Mouse (Mus musculus) cerebellum, postnatal 25 days (tissue): Measurements from ENCODE around the gene Eif4b.

Source experiments
- DNase-seq, 2 experiments: peaks; one replicate each; pipeline ENCODE4 v3.0.0; 2021; ENCODE audit warnings: mixed read lengths in 2 of 2

The Eif4b gene

DNA sequence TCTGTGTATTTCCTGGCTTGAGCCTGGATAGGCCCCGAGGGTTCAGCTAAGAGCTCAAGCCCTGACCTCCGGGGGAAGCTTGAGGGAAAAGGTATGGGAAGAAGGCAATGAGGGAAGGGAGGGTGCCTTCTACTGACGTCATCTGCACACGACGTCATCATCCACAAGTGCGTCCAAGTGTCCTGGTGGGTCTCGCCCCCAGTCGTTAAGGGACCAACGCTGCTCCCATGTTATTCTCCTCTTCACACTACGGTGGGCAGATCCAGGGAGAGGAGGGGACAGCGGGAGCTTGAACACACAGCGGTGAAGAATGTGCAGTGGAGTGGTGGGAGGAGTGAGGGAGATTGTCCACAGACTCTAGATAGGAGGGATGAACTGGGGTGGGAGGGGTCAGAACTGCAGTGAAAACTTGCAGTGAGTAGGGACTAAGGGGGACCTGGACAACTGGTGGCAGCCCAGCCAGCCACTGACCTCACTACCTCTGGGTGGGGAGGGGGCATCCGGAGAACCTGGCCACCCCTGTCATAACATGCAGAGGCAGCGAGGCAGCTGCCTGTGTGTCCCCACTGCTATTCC, 29.9 kb downstream of the Eif4b start:
- DNase-seq = no peak

DNA sequence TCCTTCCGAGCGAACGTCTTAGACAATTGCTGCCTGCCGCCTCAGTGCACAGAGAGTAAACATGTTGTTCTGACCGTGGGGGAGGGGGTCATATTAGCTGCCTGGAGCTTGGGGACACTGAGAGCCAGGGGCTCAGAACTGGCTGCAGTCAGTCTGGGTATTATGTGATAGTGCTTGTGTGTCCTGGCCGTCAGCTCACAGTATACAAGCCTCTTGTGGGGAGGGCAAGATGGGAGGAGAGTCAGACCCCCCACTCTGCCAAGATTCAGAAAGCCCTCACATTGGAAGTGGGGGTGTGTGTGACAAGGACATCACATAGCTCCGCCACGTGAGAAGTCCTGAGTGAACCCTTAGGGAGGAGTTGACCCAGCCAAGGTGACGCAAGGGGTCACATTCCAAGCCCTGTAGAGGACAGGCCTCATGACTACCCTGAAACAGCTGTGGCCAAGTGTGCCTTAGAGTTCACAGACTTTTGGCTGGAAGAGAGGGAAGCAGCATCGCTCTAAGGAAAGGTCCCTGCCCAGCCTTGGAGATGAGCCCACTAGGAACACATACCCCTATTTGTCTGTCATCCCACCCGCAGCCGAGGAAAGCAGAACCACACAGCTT, 30.5 kb downstream of the Eif4b start:
- DNase-seq = no peak

DNA sequence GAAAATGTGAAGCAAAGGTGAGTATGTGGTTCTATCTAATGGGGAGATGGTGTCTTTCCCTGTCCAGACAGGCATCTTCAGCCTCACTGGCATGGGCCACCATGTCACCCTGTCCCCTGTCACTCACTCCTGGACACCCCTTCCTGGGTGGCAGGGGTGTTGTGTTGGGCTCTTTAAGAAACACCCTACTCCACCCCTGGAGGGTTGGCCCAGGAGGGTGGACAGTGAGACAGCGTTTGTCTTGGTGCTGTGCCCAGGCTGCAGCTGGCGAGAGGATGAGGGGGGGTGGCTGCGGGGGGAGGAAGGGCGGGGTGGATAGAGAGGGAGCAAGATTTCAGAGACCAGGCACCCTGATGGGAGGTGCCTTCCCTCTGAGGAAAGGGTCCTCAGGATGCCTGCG, 31.8 kb downstream of the Eif4b start:
- peak in 1 of 2 experiments; percentile 36 for DNase-seq

DNA sequence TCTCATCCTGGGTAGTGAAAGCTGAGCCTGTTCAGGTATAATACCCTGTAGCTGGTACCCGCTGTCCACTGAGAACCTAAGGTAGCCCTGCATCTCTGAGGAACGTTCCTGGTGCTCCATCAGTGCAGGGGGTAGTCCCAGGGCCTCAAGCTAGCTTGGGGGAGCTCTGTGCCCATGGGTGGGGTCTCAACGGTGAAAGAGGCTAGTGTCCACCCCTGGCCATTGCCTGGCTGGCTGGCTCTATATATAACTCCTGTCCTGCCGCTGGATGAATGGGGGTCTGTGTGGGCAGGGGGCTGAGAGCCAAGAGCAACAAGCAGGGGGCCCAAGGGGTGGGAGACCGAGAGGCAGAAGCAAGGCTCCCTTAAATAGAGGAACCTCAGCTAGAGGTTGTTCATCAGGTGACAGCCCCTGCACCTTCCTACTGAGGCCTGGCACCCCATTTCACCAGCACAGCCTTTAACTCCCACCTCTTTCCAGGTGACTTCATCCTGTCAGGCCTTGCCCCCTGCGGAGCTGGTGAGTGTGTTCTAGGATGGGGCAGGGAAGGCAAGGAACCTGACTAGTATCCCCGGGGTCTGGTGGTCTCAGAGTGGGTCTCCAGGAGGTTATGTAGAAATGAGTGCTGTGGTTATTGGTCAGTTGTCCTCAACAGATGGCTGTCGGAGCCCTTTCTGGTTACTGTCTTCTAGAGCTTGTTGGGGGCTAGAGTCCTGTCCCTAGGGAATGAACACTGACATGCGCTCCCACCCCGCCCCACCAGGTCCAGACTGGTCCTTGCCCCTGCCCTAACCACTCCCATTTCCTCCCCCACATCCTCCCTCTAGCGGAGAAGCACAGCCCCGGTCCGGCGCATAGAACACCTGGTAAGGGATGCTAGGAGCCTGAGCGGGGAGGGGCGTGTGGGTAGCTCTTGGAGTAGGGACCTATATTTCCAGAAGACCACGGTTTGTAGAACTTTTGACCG, 32.5 kb downstream of the Eif4b start:
- peak in 1 of 2 experiments; percentile 60 for DNase-seq

DNA sequence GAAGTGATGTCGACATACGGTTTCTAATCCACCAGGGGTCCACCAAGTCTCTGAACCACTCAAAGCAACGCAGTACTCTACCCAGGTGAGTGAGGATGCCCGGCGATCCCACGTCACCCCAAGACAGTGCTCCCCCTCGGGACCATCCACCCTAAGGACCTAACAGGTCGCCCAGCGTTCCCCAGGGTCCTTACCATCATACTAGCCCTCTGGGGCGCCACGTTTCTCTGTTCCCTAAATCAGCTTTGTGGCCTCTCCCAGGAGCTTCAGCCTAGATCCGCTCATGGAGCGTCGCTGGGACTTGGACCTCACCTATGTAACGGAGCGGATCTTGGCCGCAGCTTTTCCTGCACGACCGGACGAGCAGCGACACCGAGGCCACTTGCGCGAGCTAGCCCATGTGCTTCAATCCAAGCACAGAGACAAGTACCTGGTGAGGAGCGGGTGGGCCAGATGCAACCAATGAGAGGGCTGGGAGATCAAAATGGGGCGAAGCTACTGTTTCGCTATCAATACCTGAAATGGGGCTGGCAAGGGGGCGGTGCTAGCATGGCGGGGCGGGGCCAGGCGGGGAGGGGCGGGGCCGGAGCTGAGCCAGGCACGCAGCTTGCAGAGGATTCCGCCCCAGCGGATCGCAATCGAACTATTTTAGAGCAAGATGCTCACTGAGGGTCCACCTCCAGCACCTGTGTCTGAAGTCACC, 33.3 kb downstream of the Eif4b start:
- DNase-seq = peak; percentile 60 to 79

DNA sequence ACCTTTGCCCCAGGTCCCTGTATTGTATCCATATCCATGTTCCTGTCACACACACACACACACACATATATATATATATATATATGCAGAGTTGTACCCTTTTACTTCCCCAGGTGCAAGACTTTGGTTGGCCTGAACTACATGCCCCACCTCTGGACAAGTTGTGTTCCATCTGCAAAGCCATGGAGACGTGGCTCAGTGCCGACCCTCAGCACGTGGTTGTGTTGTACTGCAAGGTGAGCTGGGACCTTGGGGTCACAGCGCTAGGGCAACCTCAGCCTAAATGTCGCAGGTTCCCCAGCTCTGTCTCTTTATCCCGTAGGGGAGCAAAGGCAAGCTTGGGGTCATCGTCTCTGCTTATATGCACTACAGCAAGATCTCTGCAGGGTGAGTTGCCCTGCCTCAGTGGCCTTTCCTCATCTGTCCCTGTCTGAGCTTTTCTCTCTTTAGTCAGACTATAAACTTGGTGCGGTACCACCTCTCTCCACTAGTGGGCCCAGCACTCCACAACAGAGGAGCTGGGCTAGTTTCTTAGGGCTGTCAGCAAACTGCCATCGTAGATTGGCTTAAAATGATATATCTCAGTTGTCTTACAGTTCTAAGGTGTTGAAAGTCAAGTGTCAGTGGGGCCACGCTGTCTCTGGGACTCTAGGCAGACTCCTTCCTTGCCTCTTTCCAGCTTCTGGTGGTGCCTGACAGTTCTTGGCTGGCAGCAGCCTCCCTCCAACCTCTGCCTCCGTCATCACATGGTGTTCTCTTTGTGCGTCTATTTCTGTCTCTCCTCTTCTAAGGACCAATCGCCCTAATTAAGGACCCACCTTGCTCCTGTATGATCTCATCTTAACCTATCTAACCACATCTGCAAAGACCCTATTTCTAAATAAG, 34.4 kb downstream of the Eif4b start:
- DNase-seq = peak; percentile 85 to 91

DNA sequence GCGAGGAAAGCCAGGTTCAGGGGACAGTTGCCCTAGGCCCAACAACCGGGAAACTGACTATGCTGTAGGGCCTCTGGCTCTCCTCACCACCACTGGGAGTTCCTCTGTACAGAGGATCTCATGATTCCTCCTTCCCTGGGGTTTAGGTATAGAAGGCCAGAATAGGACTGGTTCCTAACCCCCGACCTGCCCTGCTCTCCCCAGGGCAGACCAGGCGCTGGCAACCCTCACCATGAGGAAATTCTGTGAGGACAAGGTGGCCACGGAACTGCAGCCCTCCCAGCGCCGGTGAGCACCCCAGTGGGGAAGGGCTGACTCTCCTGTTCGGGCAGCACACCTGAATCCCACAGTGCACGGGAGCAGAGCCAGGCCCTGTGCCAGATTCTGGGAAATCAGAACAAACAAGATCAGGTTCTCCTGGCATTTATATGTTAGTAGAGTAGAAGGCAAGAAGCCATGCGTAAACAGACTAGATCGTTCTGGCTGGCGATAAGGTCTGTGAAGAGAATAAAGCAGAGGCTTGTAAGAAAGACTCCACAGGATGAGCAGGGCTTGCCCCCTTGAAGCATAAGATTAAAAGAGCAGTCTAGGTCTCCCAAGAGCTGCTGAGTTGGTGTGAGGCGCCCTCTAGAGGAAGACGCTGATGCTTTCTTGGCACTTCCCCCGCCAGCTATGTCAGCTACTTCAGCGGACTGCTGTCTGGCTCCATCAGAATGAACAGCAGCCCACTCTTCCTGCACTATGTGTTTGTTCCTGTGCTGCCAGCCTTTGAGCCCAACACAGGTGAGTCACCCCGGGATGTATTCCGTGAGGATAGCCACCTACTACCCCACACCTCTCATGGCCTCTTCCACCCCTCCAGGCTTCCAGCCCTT, 35.3 kb downstream of the Eif4b start:
- peak; percentile 88 to 91 for DNase-seq

DNA sequence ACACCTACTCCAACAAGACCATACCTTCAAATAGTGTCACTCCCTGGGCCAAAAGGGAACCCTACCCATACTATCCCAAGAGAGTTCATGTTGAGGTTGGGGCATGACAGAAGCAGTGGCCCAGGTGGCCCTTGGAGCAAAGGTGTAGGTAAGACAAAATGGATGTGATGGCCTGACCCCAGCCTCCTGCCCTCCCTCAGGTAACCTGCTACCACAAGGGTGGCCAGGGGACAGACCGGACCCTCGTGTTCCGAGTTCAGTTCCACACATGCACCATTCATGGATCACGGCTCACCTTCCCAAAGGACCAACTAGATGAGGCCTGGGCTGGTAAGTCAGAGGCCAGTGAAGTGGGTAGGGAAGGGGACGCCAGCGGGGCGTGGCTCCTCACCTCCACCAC, 36.7 kb downstream of the Eif4b start:
- peak in 1 of 2 experiments; percentile 17 for DNase-seq

DNA sequence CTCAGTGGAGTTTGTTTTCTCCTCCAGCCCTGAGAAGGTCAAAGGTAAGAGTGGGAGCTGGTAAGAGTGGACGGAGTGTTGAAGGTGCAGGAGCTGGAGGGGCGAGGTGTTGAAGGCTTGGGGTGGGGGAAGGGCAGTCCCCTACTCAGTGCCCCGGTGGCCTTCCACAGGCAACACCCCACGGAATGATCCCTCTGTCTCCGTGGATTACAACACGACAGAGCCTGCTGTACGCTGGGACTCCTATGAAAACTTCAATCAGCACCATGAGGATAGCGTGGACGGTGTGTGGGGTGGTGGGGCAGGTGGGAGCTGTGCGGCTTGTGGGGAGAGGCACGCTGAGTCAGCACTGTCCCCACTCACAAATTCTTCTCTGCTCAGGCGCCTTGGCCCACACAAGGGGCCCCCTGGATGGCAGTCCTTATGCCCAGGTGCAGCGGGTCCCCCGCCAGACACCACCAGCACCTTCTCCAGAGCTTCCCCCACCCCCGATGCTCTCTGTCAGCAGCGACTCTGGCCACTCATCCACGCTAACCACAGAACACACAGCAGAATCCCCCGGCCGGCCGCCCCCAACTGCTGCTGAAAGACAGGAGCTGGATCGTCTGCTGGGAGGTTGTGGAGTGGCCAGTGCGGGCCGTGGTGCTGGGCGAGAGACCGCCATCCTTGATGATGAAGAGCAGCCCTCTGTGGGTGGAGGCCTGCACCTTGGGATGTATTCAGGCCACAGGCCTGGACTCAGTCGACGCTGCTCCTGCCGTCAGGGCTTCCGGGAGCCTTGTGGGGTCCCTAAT, 37.3 kb downstream of the Eif4b start:
- DNase-seq = peak in 1 of 2 experiments; percentile 39

DNA sequence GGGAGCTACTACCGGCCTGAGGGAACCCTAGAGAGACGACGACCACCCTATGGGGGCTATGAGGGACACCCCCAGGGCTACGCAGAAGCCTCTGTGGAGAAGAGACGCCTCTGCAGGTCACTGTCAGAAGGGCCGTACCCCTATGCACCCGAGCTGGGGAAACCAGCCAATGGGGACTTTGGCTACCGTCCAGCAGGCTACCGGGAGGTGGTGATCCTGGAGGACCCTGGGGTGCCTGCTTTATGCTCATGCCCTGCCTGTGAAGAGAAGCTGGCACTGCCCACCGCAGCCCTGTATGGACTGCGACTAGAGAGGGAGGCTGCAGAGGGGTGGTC, 37.9 kb downstream of the Eif4b start:
- peak in 1 of 2 experiments; percentile 57 for DNase-seq

DNA sequence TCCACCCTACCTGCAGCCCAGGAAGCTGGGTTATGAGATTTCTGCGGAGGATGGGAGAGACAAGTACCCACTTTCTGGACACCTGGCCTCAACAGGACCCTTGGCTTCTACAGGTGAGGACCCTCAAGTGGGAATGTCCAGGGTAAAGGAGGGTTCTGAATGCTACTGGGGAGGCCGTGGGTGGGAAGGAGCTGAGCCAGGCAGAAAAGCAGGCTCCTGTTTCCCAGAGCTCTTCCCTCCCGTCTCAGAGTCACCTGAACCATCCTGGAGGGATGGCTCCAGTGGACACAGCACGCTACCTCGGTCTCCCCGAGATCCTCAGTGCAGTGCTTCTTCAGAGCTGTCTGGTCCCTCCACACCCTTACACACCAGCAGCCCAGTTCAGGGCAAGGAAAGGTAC, 38.6 kb downstream of the Eif4b start:
- DNase-seq = no peak

DNA sequence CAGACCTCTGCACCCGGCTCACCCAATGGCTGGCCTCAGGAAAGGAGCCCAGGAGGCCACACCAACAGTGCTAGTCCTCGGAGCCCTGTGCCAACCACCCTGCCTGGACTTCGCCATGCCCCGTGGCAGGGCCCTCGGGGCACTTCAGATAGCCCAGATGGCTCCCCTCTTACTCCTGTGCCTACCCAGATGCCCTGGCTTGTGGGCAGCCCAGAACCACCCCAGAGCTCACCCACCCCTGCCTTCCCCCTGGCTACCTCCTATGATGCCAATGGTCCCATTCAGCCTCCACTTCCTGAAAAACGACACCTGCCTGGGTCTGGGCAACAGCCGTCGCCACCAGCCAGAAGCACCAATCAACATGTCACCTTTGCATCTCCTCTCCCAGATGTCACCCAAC, 39.3 kb downstream of the Eif4b start:
- no peak for DNase-seq

DNA sequence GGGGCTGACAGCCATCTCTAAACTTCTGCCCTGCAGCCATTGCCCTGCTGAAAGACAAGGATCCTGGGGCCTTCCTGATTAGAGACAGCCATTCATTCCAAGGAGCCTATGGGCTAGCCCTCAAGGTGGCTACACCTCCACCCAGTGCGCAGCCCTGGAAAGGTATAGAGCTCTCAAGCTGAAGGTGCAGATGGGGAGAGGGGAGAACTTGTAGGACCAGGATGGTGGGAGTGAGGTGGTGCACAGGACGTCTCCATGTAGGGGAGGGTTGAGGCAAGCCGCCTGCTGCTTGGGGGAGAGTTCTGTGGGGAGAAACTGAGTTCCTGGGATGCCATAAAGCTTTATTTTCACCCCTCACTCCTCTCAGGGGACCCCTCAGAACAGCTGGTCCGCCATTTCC, 40.1 kb downstream of the Eif4b start:
- DNase-seq = no peak

DNA sequence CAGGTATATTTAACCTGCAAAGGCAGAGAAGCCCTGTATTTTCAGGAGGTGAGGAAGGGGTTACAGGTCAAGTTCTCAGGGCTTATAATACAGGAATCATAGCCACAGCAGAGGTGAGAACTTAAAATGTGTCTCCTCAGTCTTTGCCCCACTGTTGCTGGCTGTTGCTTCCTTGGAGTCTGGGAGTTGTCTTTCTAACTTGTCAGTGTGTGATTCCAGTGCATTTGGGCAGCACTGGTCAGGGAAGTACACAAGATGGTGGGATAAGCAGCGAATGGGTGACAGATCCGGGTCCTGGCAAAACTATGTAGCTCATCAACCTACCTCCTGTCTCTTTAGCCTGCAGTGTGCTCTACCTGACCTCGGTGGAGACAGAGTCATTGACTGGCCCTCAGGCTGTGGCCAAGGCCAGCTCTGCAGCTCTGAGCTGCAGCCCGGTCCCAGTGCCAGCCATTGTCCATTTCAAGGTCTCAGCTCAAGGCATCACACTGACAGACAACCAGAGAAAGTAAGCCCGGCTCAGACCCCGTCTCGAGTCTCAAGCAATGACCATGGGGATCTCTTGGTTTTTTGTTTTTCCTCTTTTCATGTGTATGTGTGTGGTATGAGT, 41.2 kb downstream of the Eif4b start:
- peak in 1 of 2 experiments; percentile 45 for DNase-seq

DNA sequence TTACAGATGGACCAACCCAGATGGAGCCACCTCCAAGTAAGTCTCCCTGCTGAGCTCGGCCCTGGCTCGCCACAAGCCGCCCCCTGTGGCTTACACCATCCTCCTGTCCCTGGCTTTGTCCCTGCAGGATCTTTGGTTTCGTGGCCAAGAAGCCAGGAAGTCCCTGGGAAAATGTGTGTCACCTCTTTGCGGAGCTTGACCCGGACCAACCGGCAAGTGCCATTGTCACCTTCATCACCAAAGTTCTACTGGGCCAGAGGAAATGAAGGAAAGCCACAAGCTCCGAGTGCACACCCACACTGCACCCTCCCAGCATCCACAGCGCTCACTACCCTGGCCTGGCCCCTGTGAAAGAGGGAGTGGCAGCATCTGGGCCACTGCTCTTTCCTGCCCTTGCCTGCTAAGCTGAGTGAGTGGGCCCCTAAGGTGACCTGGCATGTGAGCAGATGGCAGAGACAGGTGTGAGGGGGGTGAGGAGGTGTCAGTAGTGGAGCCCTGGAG, 42.2 kb downstream of the Eif4b start:
- DNase-seq = peak; percentile 60 to 70

DNA sequence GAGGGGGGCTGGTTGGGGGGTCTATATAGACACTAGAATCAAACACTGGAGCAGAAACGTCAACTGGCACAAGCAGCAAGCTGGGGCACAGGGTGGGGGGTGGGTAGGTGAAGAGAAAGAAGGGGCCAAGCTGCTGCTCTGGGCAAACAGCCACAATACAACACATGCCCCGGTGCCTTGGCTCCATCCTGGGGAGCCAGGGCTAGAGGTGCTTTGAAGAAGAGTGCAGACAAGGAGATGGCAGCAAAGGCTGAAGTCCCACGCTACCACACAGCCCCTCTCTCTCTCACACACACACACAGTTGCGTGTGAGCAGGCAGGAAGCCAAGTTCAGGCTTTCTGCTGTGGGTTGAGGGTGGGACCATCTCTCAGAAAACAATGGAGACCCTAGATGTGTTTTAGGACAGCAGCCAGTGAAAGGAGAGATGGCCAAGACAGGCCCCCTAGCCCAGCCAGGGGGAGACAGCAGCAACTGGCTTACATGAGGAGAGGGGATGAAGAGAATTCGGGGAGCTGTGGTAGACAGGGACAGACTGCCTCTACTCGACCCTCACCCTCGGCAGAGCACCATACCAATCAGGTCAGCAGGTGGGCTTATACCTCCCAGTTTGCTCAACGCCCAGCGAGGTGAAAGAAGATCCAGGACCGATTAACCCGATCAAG, 43.3 kb downstream of the Eif4b start:
- peak in 1 of 2 experiments; percentile 63 for DNase-seq

DNA sequence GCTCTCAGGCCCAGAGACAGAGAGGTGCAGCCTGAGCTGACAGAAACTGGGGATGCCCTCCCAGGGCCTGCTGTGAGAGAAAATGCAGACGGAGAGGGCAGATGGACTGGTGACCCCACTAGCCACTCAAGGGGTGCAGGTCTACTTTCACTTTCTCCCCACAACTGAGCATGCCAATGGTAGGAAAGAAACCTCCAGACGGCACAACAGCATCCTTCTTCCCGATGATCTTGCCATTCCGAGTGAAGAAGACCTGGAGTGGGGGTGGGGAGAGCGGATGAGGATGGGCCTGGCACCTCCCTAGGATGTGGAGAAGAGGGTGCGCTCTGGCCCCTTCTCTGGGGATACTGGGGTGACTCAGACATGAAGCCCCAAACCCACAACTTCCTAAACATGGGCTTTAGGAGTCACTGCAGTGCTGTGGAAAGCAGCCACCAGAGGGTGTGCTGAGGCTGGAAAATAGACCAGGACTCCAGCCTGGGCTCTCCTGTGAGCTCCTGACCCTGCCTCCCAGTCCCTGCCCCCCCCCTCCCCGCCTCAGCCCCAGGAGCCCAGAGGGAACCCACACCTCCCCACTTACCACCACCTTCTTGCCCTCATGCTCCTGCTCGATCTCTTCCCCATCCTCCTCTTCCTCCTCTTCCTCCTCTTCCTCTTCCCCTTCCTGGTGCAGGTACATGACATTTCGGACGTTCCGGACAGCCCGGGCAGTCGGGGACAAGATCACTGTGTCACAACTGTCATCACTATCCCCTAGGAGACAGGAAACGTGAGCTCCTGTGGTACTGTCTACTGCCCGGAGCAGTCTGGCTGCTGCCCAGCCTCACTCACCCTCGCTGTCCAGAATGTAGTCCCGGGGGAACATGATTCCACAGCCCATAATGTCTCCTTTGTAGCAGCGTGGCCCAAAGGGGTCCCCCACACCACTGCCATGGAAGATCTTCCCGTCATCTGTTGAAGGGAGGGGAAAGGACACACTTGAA, 44.2 kb downstream of the Eif4b start:
- peak in 1 of 2 experiments; percentile 77 for DNase-seq

DNA sequence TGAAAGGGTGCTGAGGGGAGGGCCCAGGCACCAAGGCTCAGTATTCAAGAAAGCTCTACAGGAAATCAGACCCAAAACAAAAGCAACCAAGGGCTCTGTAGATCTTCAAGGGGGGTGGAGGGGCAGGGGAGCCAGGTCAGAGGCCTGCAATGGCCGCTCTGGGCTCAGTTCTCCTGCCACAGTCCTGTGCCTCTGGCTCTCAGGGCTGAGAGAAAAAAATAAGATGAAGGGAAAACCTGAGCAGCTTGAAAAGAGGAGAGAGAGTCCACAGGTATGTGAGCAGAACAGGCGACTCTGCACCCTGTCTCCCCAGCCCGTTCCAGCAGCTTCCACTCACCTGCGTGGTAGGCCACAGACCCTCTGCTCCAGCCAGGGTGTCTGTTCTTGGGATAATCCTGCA, 45.0 kb downstream of the Eif4b start:
- DNase-seq = peak in 1 of 2 experiments; percentile 34
